Mouse (Mus musculus) left cerebral cortex, postnatal 4 days (tissue): ENCODE measurements around the gene Grip2. TPM values are rescaled to one million over a fixed set of nuclear protein-coding genes. Genes with fewer than 3 reads are reported as not detected.

Source experiments
- DNase-seq: peaks from one replicate; pipeline ENCODE4 v3.0.0-alpha.2; 2022
- intact Hi-C: fragments of 180-260 bp; cut with DNase I; formaldehyde crosslinking; loops from one replicate; pipeline ENCODE4 v1.15.1; 2025
- total RNA-seq, 2 experiments: library from RNA; stranded (reverse); gene quantifications; 2 replicates each; pipeline ENCODE4 v1.2.3; 2021

The Grip2 gene
- total RNA-seq, 2 experiments from 2014 or later, result 45.4 to 47.0 TPM

GRCm38 (mm10) chr6:91796736-91797135, 30.3 kb downstream of the Grip2 start:
- DNase-seq, result no peak
- intact Hi-C loops, result no loop called here

- intact Hi-C loops, result no loop called here
- DNase-seq, result no peak
Measured at GRCm38 (mm10) chr6:91796064-91796463, 31.0 kb downstream of the Grip2 start.

DNA sequence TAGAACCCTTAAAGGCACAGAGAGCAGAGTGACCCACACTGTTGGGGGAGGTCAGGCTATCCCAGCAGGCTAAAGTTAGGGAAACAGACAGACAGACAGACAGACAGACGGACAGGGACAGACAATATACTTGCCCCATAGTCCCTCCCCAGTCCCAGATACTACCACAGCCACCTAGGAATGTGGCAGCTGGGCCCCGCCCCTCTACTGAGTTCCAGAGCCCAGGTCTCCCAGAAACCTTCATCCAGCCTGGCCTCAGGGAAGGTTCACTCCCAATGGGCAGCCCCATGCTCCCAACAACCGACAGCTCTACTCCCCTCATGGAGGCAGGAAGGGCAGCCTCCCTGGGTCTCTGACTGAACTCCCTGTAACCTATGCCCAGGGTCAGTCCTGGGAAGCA, 31.4 kb downstream of the Grip2 start:
- intact Hi-C loops, result no loop called here
- no peak for DNase-seq

- intact Hi-C loops, result no loop called here
- DNase-seq, result no peak
Measured at GRCm38 (mm10) chr6:91788311-91788798, 38.7 kb downstream of the Grip2 start.

DNA sequence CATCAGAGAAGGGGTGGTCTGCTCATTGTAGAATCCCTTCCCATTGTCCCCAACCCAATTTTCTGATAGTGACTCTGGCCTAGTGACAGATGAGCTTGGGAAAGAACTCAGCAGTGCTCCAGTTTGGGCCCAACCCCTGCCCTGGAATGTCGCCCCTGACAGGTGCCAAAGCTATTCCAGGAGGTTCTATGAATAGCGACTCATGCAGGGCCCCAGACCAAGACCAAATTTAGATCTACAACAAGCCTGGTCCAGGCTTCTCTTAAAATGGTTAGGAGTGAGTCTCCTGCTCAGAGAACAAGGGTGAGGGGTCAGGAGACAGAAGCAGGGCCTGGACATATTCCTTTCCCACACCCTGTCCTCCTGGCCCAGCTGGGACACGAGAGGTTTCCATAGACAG, 42.0 kb downstream of the Grip2 start:
- DNase-seq, result no peak
- intact Hi-C loops, result no loop called here

DNA sequence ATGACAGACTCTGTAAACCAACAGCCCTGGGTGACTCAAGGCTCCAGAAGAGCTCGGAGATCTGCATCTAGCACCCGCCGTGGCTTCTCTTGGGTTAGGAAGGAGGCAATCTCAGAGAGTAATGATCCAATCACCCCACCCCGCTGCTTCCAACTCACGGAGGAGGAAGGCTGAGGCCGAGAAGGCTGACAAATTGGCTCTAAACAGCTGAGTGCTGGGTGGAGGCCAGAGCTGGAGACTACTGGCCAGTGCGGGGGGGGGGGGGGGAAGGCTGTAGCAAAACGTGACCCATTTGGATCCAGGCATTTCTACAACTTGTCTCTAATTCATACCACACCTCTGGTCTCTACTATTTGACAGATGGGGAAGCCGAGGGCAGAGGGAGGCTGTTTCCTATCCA, 47.8 kb downstream of the Grip2 start:
- no peak for DNase-seq
- intact Hi-C loops, result loop anchor here (5.0 to 10.0 kb wide), 3 partner anchors 76 to 288 kb away; no protein-coding TSS in a partner anchor

- intact Hi-C loops, result loop anchor here (5.0 to 10.0 kb wide), 3 partner anchors 78 to 291 kb away; no protein-coding TSS in a partner anchor
Measured at GRCm38 (mm10) chr6:91776543-91776942, 50.5 kb downstream of the Grip2 start.

DNA sequence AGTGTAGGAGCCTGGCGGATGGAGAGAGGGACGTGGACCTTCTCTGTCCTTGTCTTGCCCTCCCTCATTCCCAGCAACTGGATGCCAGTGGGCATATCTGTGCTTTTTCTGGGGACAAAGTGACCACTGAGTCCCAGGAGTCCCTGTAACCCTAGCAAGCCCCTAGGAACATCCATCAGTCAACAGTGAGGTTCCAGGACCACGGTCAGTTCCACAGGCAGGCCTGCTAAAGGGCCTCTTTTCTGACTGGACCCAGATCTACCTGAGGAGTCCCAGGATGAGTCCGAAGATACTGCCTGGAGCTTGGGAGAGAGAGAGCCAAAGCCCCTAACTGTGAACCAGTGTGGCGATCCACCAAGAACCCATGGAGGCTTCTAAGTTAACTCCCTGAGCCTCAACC, 53.1 kb downstream of the Grip2 start:
- DNase-seq, result no peak
- intact Hi-C loops, result loop anchor here (10.0 kb wide), 1 partner anchor 81 kb away; no protein-coding TSS in a partner anchor

More at GRCm38 (mm10) chr6:91776543-91776942, 50.5 kb downstream of the Grip2 start:
- peak; percentile 68 for DNase-seq

GRCm38 (mm10) chr6:91767550-91767949, 59.5 kb downstream of the Grip2 start:
- intact Hi-C loops, result no loop called here
- no peak for DNase-seq

GRCm38 (mm10) chr6:91762051-91762742, 64.9 kb downstream of the Grip2 start:
- no peak for DNase-seq
- intact Hi-C loops, result no loop called here

DNA sequence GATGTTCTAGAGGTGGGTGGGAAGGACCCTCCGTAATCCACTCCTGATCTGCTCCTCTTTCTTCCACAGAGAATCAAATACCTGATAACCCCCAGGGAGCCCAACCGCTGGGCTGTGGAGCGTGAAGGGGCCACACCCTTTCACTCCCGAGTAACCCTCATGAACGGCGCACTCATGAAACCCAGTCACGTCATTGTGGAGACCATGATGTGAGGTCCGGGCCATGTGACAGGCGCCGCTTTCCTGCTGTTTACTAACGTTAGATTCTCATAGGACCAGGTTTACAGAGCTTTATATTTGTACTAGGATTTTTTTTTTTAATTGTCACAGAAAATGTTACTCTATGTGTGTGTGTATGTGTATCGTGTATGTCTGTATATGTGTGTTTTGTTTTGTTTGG, 72.2 kb downstream of the Grip2 start:
- no peak for DNase-seq
- intact Hi-C loops, result loop anchor here (5.0 kb wide), 1 partner anchor 228 kb away; no protein-coding TSS in a partner anchor

DNA sequence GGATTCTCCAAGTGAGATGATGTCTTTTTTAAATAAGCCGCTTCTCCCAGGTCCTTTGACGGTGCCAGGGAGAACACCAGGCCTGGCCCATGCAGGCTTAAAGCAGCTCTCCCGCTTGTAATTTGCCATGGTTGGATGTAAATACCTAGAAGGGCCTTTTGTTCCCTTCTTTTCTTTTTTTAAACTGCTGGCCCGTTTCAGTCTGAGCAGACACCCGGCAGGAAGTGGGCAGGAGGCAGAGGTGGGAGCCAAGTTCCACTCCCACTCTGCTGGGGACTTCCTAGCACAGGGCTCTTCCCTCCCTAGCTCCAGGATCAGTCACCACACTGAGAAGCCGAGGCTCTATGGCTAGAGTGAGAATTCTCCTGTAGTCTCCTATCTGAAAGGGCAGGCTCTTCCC, 73.0 kb downstream of the Grip2 start:
- DNase-seq, result no peak
- intact Hi-C loops, result no loop called here

DNA sequence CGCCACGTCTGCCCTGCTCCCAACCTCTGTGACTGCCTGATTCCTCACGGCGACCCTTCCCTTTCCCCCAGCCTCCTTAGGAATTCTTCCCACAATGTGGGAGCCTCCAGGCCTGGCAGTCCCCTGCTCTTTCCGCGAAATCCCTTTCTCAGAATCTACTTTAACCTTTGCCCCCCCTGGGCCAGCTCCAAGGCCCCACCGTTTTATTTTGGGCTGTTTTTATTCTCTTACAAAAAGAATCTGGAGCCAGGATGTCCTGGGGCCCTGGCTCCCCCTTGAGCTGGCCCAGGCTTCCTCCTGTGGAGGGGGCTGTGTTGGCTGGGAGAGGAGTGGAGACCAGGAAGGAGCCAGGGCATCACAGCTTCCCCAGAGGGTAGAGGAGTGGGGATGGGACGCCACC, 74.2 kb downstream of the Grip2 start:
- intact Hi-C loops, result no loop called here
- no peak for DNase-seq

GRCm38 (mm10) chr6:91750976-91751375, 76.1 kb downstream of the Grip2 start:
- DNase-seq, result no peak
- intact Hi-C loops, result no loop called here

DNA sequence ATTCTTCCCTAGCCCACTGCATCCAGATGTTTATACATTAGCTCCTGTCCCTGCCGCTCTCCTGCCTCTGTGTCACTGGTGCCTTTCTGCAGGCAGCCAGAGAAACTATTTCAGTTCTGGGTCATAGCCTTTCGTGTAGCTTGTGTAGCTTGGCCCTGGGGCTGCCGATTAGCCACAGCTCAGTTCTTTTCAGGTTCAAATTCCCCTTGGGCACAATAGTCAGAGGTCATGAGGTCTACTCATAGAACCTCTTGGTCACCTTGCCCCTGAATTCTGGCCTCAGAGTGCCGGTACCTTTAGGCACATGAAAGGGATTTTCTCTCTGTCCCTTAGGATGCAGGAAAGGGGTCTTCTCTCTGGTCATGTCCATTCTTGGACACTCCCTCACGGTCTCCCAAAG, 80.3 kb downstream of the Grip2 start:
- intact Hi-C loops, result no loop called here
- no peak for DNase-seq

DNA sequence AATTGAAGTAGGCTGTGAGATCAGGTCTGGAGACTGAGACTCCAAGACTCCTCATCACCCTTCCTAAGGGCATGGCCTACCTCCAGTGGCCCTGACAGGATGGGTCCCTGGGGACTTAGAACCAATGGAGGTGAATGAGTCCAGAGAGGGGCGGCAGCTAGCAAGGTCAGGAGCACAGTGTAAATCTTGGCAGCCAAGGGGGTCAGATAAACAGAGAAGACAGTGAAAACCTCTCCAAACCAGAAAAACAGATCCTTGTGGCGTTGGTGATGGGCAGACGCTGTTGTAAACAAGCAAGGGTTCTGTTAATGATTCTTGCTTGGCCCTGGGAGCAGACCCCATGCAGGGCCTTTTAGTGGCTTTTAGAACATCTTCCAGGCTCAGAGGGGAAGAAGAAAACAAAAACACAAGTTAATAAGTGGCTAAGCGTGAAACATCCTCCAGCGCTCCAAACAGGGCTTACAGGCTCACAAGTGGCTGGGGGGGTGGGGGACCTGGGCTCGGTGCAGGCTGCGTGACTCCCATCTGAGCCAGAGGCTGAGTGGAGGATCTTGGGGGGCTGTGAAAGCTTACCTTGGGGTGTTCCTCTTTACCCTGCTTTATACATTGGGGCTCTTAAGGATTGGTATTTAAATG, 81.0 kb downstream of the Grip2 start:
- DNase-seq, result no peak

GRCm38 (mm10) chr6:91745246-91745645, 81.8 kb downstream of the Grip2 start:
- peak; percentile 43 for DNase-seq
- intact Hi-C loops, result no loop called here

More for the DNA sequence above, 81.0 kb downstream of the Grip2 start:
- intact Hi-C loops, result no loop called here

GRCm38 (mm10) chr6:91743886-91744285, 83.2 kb downstream of the Grip2 start:
- intact Hi-C loops, result loop anchor here (5.0 kb wide), 1 partner anchor 217 kb away; no protein-coding TSS in a partner anchor
- no peak for DNase-seq

- intact Hi-C loops, result loop anchor here (5.0 kb wide), 1 partner anchor 216 kb away; no protein-coding TSS in a partner anchor
- DNase-seq, result no peak
Measured at GRCm38 (mm10) chr6:91742995-91743394, 84.1 kb downstream of the Grip2 start.

DNA sequence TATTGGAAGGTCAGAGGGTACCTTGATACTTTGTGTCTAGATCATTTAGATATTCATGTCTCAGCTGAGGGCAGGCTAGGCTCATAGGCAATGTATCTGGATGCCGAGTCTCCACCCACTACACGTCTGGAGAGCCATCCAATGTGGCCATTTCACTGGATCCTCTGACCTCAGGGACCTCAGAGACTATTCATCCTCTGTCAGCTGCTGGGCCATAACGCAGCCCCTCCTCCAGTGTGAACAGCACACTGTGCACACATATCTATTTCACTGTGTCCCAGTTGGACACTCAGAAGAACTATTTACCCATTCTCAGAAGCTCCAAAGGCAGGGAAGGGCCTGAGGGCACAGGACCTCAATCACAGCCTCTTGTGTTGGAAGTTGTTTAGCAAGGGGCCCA, 84.6 kb downstream of the Grip2 start:
- intact Hi-C loops, result loop anchor here (5.0 kb wide), 1 partner anchor 215 kb away; no protein-coding TSS in a partner anchor
- DNase-seq, result no peak

- DNase-seq, result peak; percentile 68
- intact Hi-C loops, result loop anchor here (2.0 to 5.0 kb wide), 2 partner anchors 164 to 214 kb away; no protein-coding TSS in a partner anchor
Measured at GRCm38 (mm10) chr6:91741046-91741445, 86.0 kb downstream of the Grip2 start.

GRCm38 (mm10) chr6:91738058-91738457, 89.0 kb downstream of the Grip2 start:
- intact Hi-C loops, result no loop called here
- DNase-seq, result no peak
